Mouse (Mus musculus): Measurements from ENCODE around the gene Mvb12b. TPM values are rescaled to one million over a fixed set of nuclear protein-coding genes. Genes with fewer than 3 reads are reported as not detected.

Mvb12b gene
- polyA plus RNA-seq, 1 experiment from 2014 or later: 43.7 TPM

GRCm38 (mm10) chr2:33870369-33871180, 17.2 kb downstream of the Mvb12b start:
- WGBS: 54% methylated on average over 17 of the region's 17 CpGs
- H3K27me3 ChIP-seq (ENCODE audit: control insufficient read depth, insufficient read depth, low read length): no peaks in the 10 kb centered on the region
- H3K36me3 ChIP-seq (ENCODE audit: control insufficient read depth, insufficient read depth, low read length): peaks cover 7% of the 10 kb centered on the region
- DNase-seq (ENCODE audit: low spot score): no peak
- H3K4me3 ChIP-seq (ENCODE audit: low read depth, low read length): no peak overlapping the region
- H3K9me3 ChIP-seq (ENCODE audit: control insufficient read depth, low read length): no peaks in the 10 kb centered on the region
- no peak overlapping the region for H3K9ac ChIP-seq (ENCODE audit: low read length)
- H3K4me1 ChIP-seq (ENCODE audit: control insufficient read depth, insufficient read depth, low read length): peaks cover 7% of the 10 kb centered on the region
- H3K27ac ChIP-seq (ENCODE audit: low read depth, low read length): peak overlapping the region; percentile 17; the same call in 1 of the 2 replicates
- no peak for ATAC-seq (ENCODE audit: insufficient read depth, low FRiP score, low TSS enrichment)
- H3K4me2 ChIP-seq (ENCODE audit: low read depth): no peak overlapping the region

GRCm38 (mm10) chr2:33869689-33870343, 17.9 kb downstream of the Mvb12b start:
- Histone ChIP-seq H3K36me3 (ENCODE audit: control insufficient read depth, insufficient read depth, low read length) (peaks cover 7% of the 10 kb centered on the region), H3K4me1 (ENCODE audit: control insufficient read depth, insufficient read depth, low read length) (0 out of 2 replicates have a peak, but pooled peaks cover 3% of the 10 kb centered on the region), H3K27me3 (ENCODE audit: control insufficient read depth, insufficient read depth, low read length) (no peaks in the 10 kb centered on the region), H3K9ac (ENCODE audit: low read length) (no peak overlapping the region), H3K4me2 (ENCODE audit: low read depth) (no peak overlapping the region), H3K4me3 (ENCODE audit: low read depth, low read length) (no peak overlapping the region), H3K27ac (ENCODE audit: low read depth, low read length) (no peak overlapping the region), H3K9me3 (ENCODE audit: control insufficient read depth, low read length) (no peaks in the 10 kb centered on the region)
- no peak for ATAC-seq (ENCODE audit: insufficient read depth, low FRiP score, low TSS enrichment)
- DNase-seq (ENCODE audit: low spot score): no peak
- 82% methylated on average over 10 of the region's 10 CpGs for whole genome bisulfite sequencing

GRCm38 (mm10) chr2:33868996-33869688, 18.6 kb downstream of the Mvb12b start:
- ATAC-seq (ENCODE audit: insufficient read depth, low FRiP score, low TSS enrichment) (no peak), DNase-seq (ENCODE audit: low spot score) (no peak)
- Histone ChIP-seq H3K4me2 (ENCODE audit: low read depth) (no peak overlapping the region), H3K4me3 (ENCODE audit: low read depth, low read length) (no peak overlapping the region), H3K27me3 (ENCODE audit: control insufficient read depth, insufficient read depth, low read length) (no peaks in the 10 kb centered on the region), H3K4me1 (ENCODE audit: control insufficient read depth, insufficient read depth, low read length) (0 out of 2 replicates have a peak, but pooled peaks cover 3% of the 10 kb centered on the region), H3K27ac (ENCODE audit: low read depth, low read length) (no peak overlapping the region), H3K9ac (ENCODE audit: low read length) (no peak overlapping the region), H3K36me3 (ENCODE audit: control insufficient read depth, insufficient read depth, low read length) (peaks cover 7% of the 10 kb centered on the region), H3K9me3 (ENCODE audit: control insufficient read depth, low read length) (no peaks in the 10 kb centered on the region)
- WGBS: 75% methylated on average over 5 of the region's 5 CpGs

GRCm38 (mm10) chr2:33868322-33868721, 19.4 kb downstream of the Mvb12b start:
- 87% methylated on average over 4 of the region's 4 CpGs for WGBS
- H3K4me2 ChIP-seq (ENCODE audit: low read depth): no peak overlapping the region
- no peaks in the 10 kb centered on the region for H3K27me3 ChIP-seq (ENCODE audit: control insufficient read depth, insufficient read depth, low read length)
- DNase-seq (ENCODE audit: low spot score) (no peak), ATAC-seq (ENCODE audit: insufficient read depth, low FRiP score, low TSS enrichment) (no peak)
- no peak overlapping the region for H3K4me3 ChIP-seq (ENCODE audit: low read depth, low read length)
- no peak overlapping the region for H3K27ac ChIP-seq (ENCODE audit: low read depth, low read length)
- H3K9ac ChIP-seq (ENCODE audit: low read length): no peak overlapping the region
- H3K36me3 ChIP-seq (ENCODE audit: control insufficient read depth, insufficient read depth, low read length): 0 out of 2 replicates have a peak, but pooled peaks cover 2% of the 10 kb centered on the region
- no peaks in the 10 kb centered on the region for H3K9me3 ChIP-seq (ENCODE audit: control insufficient read depth, low read length)
- H3K4me1 ChIP-seq (ENCODE audit: control insufficient read depth, insufficient read depth, low read length): 0 out of 2 replicates have a peak, but pooled peaks cover 3% of the 10 kb centered on the region

GRCm38 (mm10) chr2:33856746-33857145, 31.0 kb downstream of the Mvb12b start:
- H3K4me1 ChIP-seq (ENCODE audit: control insufficient read depth, insufficient read depth, low read length): no peaks in the 10 kb centered on the region
- whole genome bisulfite sequencing: 70% methylated on average over 2 of the region's 2 CpGs
- no peaks in the 10 kb centered on the region for H3K27me3 ChIP-seq (ENCODE audit: control insufficient read depth, insufficient read depth, low read length)
- H3K27ac ChIP-seq (ENCODE audit: low read depth, low read length): no peak overlapping the region
- no peaks in the 10 kb centered on the region for H3K9me3 ChIP-seq (ENCODE audit: control insufficient read depth, low read length)
- no peak overlapping the region for H3K9ac ChIP-seq (ENCODE audit: low read length)
- no peak overlapping the region for H3K4me3 ChIP-seq (ENCODE audit: low read depth, low read length)
- ATAC-seq (ENCODE audit: insufficient read depth, low FRiP score, low TSS enrichment): no peak
- no peak for DNase-seq (ENCODE audit: low spot score)
- H3K4me2 ChIP-seq (ENCODE audit: low read depth): no peak overlapping the region
- H3K36me3 ChIP-seq (ENCODE audit: control insufficient read depth, insufficient read depth, low read length): no peaks in the 10 kb centered on the region

GRCm38 (mm10) chr2:33853011-33853976, 34.5 kb downstream of the Mvb12b start:
- ATAC-seq (ENCODE audit: insufficient read depth, low FRiP score, low TSS enrichment): no peak
- 84% methylated on average over 11 of the region's 11 CpGs for WGBS
- DNase-seq (ENCODE audit: low spot score): no peak

GRCm38 (mm10) chr2:33847196-33847834, 40.4 kb downstream of the Mvb12b start:
- 85% methylated on average over 11 of the region's 11 CpGs for WGBS
- no peak overlapping the region for H3K4me2 ChIP-seq (ENCODE audit: low read depth)
- DNase-seq (ENCODE audit: low spot score) (no peak), ATAC-seq (ENCODE audit: insufficient read depth, low FRiP score, low TSS enrichment) (no peak)
- 0 out of 2 replicates have a peak overlapping the region, but pooled peaks have one; percentile 11 for H3K9ac ChIP-seq (ENCODE audit: low read length)
- H3K9me3 ChIP-seq (ENCODE audit: control insufficient read depth, low read length): no peaks in the 10 kb centered on the region
- H3K36me3 ChIP-seq (ENCODE audit: control insufficient read depth, insufficient read depth, low read length): no peaks in the 10 kb centered on the region
- no peak overlapping the region for H3K27ac ChIP-seq (ENCODE audit: low read depth, low read length)
- no peaks in the 10 kb centered on the region for H3K27me3 ChIP-seq (ENCODE audit: control insufficient read depth, insufficient read depth, low read length)
- no peaks in the 10 kb centered on the region; the same call in none of the 2 replicates for H3K4me1 ChIP-seq (ENCODE audit: control insufficient read depth, insufficient read depth, low read length)
- H3K4me3 ChIP-seq (ENCODE audit: low read depth, low read length): no peak overlapping the region

More at GRCm38 (mm10) chr2:33853011-33853976, 34.5 kb downstream of the Mvb12b start:
- no peaks in the 10 kb centered on the region for H3K36me3 ChIP-seq (ENCODE audit: control insufficient read depth, insufficient read depth, low read length)
- no peak overlapping the region for H3K4me3 ChIP-seq (ENCODE audit: low read depth, low read length)
- no peak overlapping the region for H3K9ac ChIP-seq (ENCODE audit: low read length)
- no peaks in the 10 kb centered on the region for H3K9me3 ChIP-seq (ENCODE audit: control insufficient read depth, low read length)
- H3K4me1 ChIP-seq (ENCODE audit: control insufficient read depth, insufficient read depth, low read length): no peaks in the 10 kb centered on the region; the same call in 1 of the 2 replicates
- no peak overlapping the region for H3K27ac ChIP-seq (ENCODE audit: low read depth, low read length)
- H3K4me2 ChIP-seq (ENCODE audit: low read depth): no peak overlapping the region
- H3K27me3 ChIP-seq (ENCODE audit: control insufficient read depth, insufficient read depth, low read length): no peaks in the 10 kb centered on the region
